Mouse (Mus musculus) intestine, embryonic 16.5 days (tissue): ENCODE measurements around the gene Tspan18. TPM values are rescaled to one million over a fixed set of nuclear protein-coding genes. Genes with fewer than 3 reads are reported as not detected.

Experiments used
- ATAC-seq: fragments of 200-750 bp; cut with Nextera tagmentation; 2 replicates; pipeline ENCODE4 v1.8.0; 2017; ENCODE audit warnings: moderate TSS enrichment, moderate library complexity
- H3K27ac ChIP-seq: fragments of 300-500 bp; sonication (generic); 2 replicates; pipeline ENCODE4 v1.5.1; 2014; ENCODE audit warnings: mild to moderate bottlenecking, low read length
- H3K27me3 ChIP-seq: fragments of 300-500 bp; sonication (generic); replicated peaks from 2 replicates; pipeline ENCODE4 v1.6.1; 2014; ENCODE audit warnings: low read length, control low read depth, mixed read lengths; ENCODE audit not compliant: control insufficient read depth, insufficient read depth
- H3K36me3 ChIP-seq: fragments of 300-500 bp; sonication (generic); 2 replicates; pipeline ENCODE4 v1.6.1; 2014; ENCODE audit warnings: low read length, control low read depth; ENCODE audit not compliant: control insufficient read depth, insufficient read depth
- H3K4me1 ChIP-seq: fragments of 300-500 bp; sonication (generic); 2 replicates; pipeline ENCODE4 v1.6.1; 2014; ENCODE audit warnings: low read length, control low read depth, mixed read lengths; ENCODE audit not compliant: control insufficient read depth, insufficient read depth
- H3K4me2 ChIP-seq: fragments of 300-500 bp; sonication (generic); 2 replicates; pipeline ENCODE4 v1.6.1; 2014; ENCODE audit warnings: low read depth, low read length, control low read depth
- H3K4me3 ChIP-seq: fragments of 300-500 bp; sonication (generic); 2 replicates; pipeline ENCODE4 v1.5.1; 2014; ENCODE audit warnings: mild to moderate bottlenecking, low read length
- H3K9ac ChIP-seq: fragments of 300-500 bp; sonication (generic); 2 replicates; pipeline ENCODE4 v1.6.1; 2014; ENCODE audit warnings: low read depth, low read length
- H3K9me3 ChIP-seq: fragments of 300-500 bp; sonication (generic); 2 replicates; pipeline ENCODE4 v1.6.1; 2016; ENCODE audit warnings: low read length, control low read depth; ENCODE audit not compliant: control insufficient read depth
- WGBS: fragments of 180-500 bp; shearing (Covaris S2); extraction: QIAGEN DNeasy Blood & Tissue Kit; methylation state at CpG from one replicate; pipeline ENCODE4 v1.1.7; 2014; 5-methylcytosine and 5-hydroxymethylcytosine counted together
- polyA plus RNA-seq: library from polyadenylated mRNA; unstranded; fragments of >200 nt; fragmentation: Nextera tagmentation; extraction: Ambion mirVana; gene quantifications from 2 replicates; pipeline ENCODE4 v1.2.1, GENCODE M21; 2015

Gene Tspan18
- polyA plus RNA-seq, 1 experiment from 2014 or later, result 19.5 TPM

- no peak overlapping the region for H3K9ac ChIP-seq
- no peak overlapping the region for H3K27ac ChIP-seq
- ATAC-seq, result no peak
- no peak overlapping the region for H3K4me3 ChIP-seq
- no peaks in the 10 kb centered on the region for H3K36me3 ChIP-seq
- no peak overlapping the region for H3K4me2 ChIP-seq
- H3K9me3 ChIP-seq, result no peaks in the 10 kb centered on the region
- no peaks in the 10 kb centered on the region for H3K27me3 ChIP-seq
- peaks cover 63% of the 10 kb centered on the region for H3K4me1 ChIP-seq
- 46% methylated on average over 4 of the region's 4 CpGs for WGBS
These were observed 47.6 kb downstream of the Tspan18 start for GRCm38 (mm10) chr2:93286742-93287141.

- no peak for ATAC-seq
- Histone ChIP-seq H3K36me3 (no peaks in the 10 kb centered on the region), H3K9me3 (no peaks in the 10 kb centered on the region), H3K4me2 (no peak overlapping the region), H3K27ac (no peak overlapping the region), H3K4me3 (no peak overlapping the region), H3K4me1 (peaks cover 63% of the 10 kb centered on the region), H3K27me3 (no peaks in the 10 kb centered on the region), H3K9ac (peak overlapping the region; percentile 10; the same call in 1 of the 2 replicates)
- WGBS, result 50% methylated on average over 2 of the region's 2 CpGs
These were observed 48.0 kb downstream of the Tspan18 start for GRCm38 (mm10) chr2:93286321-93286720.

GRCm38 (mm10) chr2:93285842-93286241 is 48.5 kb downstream of the Tspan18 start:
- no peaks in the 10 kb centered on the region for H3K9me3 ChIP-seq
- H3K27me3 ChIP-seq, result no peaks in the 10 kb centered on the region
- WGBS, result 53% methylated on average over 8 of the region's 8 CpGs
- H3K27ac ChIP-seq, result no peak overlapping the region
- H3K4me3 ChIP-seq, result no peak overlapping the region
- H3K4me1 ChIP-seq, result peaks cover 60% of the 10 kb centered on the region
- peak overlapping the region; percentile 10; the same call in 1 of the 2 replicates for H3K9ac ChIP-seq
- ATAC-seq, result no peak
- H3K36me3 ChIP-seq, result no peaks in the 10 kb centered on the region
- no peak overlapping the region for H3K4me2 ChIP-seq

GRCm38 (mm10) chr2:93284625-93285024 is 49.7 kb downstream of the Tspan18 start:
- Histone ChIP-seq H3K27me3 (no peaks in the 10 kb centered on the region), H3K4me1 (peaks cover 48% of the 10 kb centered on the region), H3K9me3 (no peaks in the 10 kb centered on the region), H3K4me2 (no peak overlapping the region), H3K4me3 (no peak overlapping the region), H3K36me3 (no peaks in the 10 kb centered on the region), H3K9ac (no peak overlapping the region), H3K27ac (no peak overlapping the region; the same call in 1 of the 2 replicates)
- WGBS, result 73% methylated on average over 2 of the region's 2 CpGs
- ATAC-seq, result no peak

GRCm38 (mm10) chr2:93283481-93284293 is 50.6 kb downstream of the Tspan18 start:
- WGBS, result 47% methylated on average over 7 of the region's 7 CpGs
- Histone ChIP-seq H3K9me3 (no peaks in the 10 kb centered on the region), H3K27me3 (no peaks in the 10 kb centered on the region), H3K9ac (peak overlapping the region; percentile 3; the same call in 1 of the 2 replicates), H3K27ac (peak overlapping the region; percentile 2; the same call in 1 of the 2 replicates), H3K4me1 (peaks cover 46% of the 10 kb centered on the region), H3K4me2 (no peak overlapping the region), H3K36me3 (no peaks in the 10 kb centered on the region), H3K4me3 (no peak overlapping the region)
- peak; percentile 27 for ATAC-seq

- 45% methylated on average over 4 of the region's 4 CpGs for WGBS
- H3K9ac ChIP-seq, result 0 out of 2 replicates have a peak overlapping the region, but pooled peaks have one; percentile 22
- peak; percentile 34 for ATAC-seq
- H3K36me3 ChIP-seq, result no peaks in the 10 kb centered on the region
- no peak overlapping the region for H3K4me2 ChIP-seq
- H3K4me3 ChIP-seq, result no peak overlapping the region
- H3K27ac ChIP-seq, result peak overlapping the region; percentile 38
- H3K27me3 ChIP-seq, result no peaks in the 10 kb centered on the region
- H3K9me3 ChIP-seq, result no peaks in the 10 kb centered on the region
- peaks cover 57% of the 10 kb centered on the region for H3K4me1 ChIP-seq
These were observed 51.7 kb downstream of the Tspan18 start for GRCm38 (mm10) chr2:93282636-93283035.

- H3K9me3 ChIP-seq, result no peaks in the 10 kb centered on the region
- ATAC-seq, result no peak
- peaks cover 65% of the 10 kb centered on the region for H3K4me1 ChIP-seq
- 71% methylated on average over 6 of the region's 6 CpGs for WGBS
- no peaks in the 10 kb centered on the region for H3K36me3 ChIP-seq
- no peaks in the 10 kb centered on the region for H3K27me3 ChIP-seq
- no peak overlapping the region for H3K4me3 ChIP-seq
- no peak overlapping the region for H3K4me2 ChIP-seq
- H3K27ac ChIP-seq, result no peak overlapping the region
- H3K9ac ChIP-seq, result no peak overlapping the region
These were observed 52.8 kb downstream of the Tspan18 start for GRCm38 (mm10) chr2:93281466-93281865.

GRCm38 (mm10) chr2:93280117-93280620 is 54.1 kb downstream of the Tspan18 start:
- H3K36me3 ChIP-seq, result no peaks in the 10 kb centered on the region
- no peak overlapping the region for H3K9ac ChIP-seq
- no peak for ATAC-seq
- no peak overlapping the region for H3K4me3 ChIP-seq
- H3K9me3 ChIP-seq, result no peaks in the 10 kb centered on the region
- H3K4me1 ChIP-seq, result peaks cover 57% of the 10 kb centered on the region
- no peaks in the 10 kb centered on the region for H3K27me3 ChIP-seq
- H3K4me2 ChIP-seq, result no peak overlapping the region
- no peak overlapping the region for H3K27ac ChIP-seq
- WGBS, result 84% methylated on average over 2 of the region's 2 CpGs

GRCm38 (mm10) chr2:93278181-93278975 is 55.9 kb downstream of the Tspan18 start:
- ATAC-seq, result peak; percentile 76
- Histone ChIP-seq H3K9ac (peak overlapping the region; percentile 27), H3K27ac (peak overlapping the region; percentile 80), H3K4me1 (peaks cover 40% of the 10 kb centered on the region), H3K4me3 (no peak overlapping the region), H3K36me3 (no peaks in the 10 kb centered on the region), H3K27me3 (no peaks in the 10 kb centered on the region), H3K9me3 (no peaks in the 10 kb centered on the region), H3K4me2 (peak overlapping the region; percentile 19; the same call in 1 of the 2 replicates)
- WGBS, result 7% methylated on average over 11 of the region's 11 CpGs
